ENCODE assay signal across 8 mouse cellular contexts in the genomic region with DNA sequence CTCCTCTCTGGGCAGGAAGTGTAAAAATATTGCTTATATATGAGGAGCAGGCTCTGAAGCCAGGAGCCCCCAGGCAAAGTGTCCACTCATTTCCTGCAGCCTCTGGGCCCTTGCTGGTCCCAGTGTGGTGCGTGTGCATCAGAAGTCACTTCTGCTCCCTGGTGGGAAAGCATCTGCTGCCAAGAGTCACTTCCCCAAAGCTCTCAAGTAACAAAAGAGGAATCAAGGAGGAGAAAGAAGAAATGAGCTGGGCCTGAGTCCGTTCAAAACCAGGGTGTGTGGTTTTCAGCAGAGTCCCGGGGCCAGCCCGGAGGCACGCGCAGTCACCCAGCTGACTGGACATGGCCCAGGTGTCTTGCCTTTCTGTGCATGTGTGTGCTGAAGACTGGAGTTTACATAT. TPM values are rescaled to one million over a fixed set of nuclear protein-coding genes. Genes with fewer than 3 reads are reported as not detected.
DNase-seq lines count a peak whose midpoint lies in the region; ATAC-seq lines count a peak whose summit lies in the region.

No protein-coding gene starts in this region.

- 63% methylated on average over 6 of the region's 6 CpGs for WGBS in intestine, embryonic 14.5 days

- peak overlapping the region; percentile 70 for H3K27ac ChIP-seq in intestine, embryonic 14.5 days (ENCODE audit: low read depth)

- intact Hi-C loops in left cerebral cortex, postnatal 14 days (cut with DNase I): no loop called here

- ATAC-seq in intestine, embryonic 14.5 days (replicated peaks; ENCODE audit: low FRiP score, low TSS enrichment, low read depth): no peak
- peak; percentile 89 for ATAC-seq in megakaryocyte progenitor cell, adult 5-6 weeks (replicated peaks; ENCODE audit: poor library complexity)

- no peaks in the 10 kb centered on the region for H3K27me3 ChIP-seq in intestine, embryonic 14.5 days (replicated peaks; ENCODE audit: control insufficient read depth, insufficient read depth, low read length)

- DNase-seq in left cerebral cortex, postnatal 14 days (ENCODE audit: low spot score in 2 of 2): peak; percentile 26 to 31
- DNase-seq in left cerebral cortex, adult 18-20 months (ENCODE audit: low spot score in 2 of 2): no peak
- DNase-seq in c-Kit-positive CD71-negative TER-119-negative erythroid progenitor cells, embryonic 14.5 days (ENCODE audit: low read depth): peak; percentile 58
- DNase-seq in intestine, embryonic 14.5 days (ENCODE audit: low spot score): no peak
- no peak for DNase-seq in right cerebral cortex, adult 2 months (ENCODE audit: low spot score in 2 of 2)
- DNase-seq in left cerebral cortex, adult 11 months (ENCODE audit: low spot score): no peak
- no peak for DNase-seq in right cerebral cortex, postnatal 36 days (ENCODE audit: low spot score in 2 of 2)

- H3K9ac ChIP-seq in intestine, embryonic 14.5 days (ENCODE audit: low read length): no peak overlapping the region

- H3K9me3 ChIP-seq in intestine, embryonic 14.5 days (ENCODE audit: control insufficient read depth, low read length): no peaks in the 10 kb centered on the region

- no peaks in the 10 kb centered on the region for H3K36me3 ChIP-seq in intestine, embryonic 14.5 days (ENCODE audit: control insufficient read depth, insufficient read depth, low read length)

- H3K4me1 ChIP-seq in intestine, embryonic 14.5 days (replicated peaks; ENCODE audit: control insufficient read depth, insufficient read depth, low read length): peaks cover 27% of the 10 kb centered on the region

- H3K4me2 ChIP-seq in intestine, embryonic 14.5 days (ENCODE audit: low read length): no peak overlapping the region

- H3K4me3 ChIP-seq in intestine, embryonic 14.5 days (ENCODE audit: low read depth, low read length): no peak overlapping the region

RNA-seq across cellular contexts. Expression of gene Snn, which starts 54.6 kb away (rescaled TPM):
- total RNA-seq in left cerebral cortex, postnatal 14 days (2021): 100 to 1,000 TPM; 180 to 190 TPM
- 100 to 1,000 TPM; 186 to 194 TPM for total RNA-seq in left cerebral cortex, adult 18-20 months (2021)
- 33.7 and 42.8 TPM in 2 replicates for polyA plus RNA-seq in intestine, embryonic 14.5 days (2014; fragmentation: Nextera tagmentation; extraction: Ambion mirVana)
- total RNA-seq in megakaryocyte progenitor cell, adult 5-6 weeks (2015): 0.59 and 2.1 TPM in 2 replicates
- 1.2 and 2.7 TPM in 2 replicates for total RNA-seq in megakaryocyte progenitor cell, adult 5-6 weeks (2017)

RNA-seq across cellular contexts. Expression of gene Litaf, which starts 59.9 kb away (rescaled TPM):
- 10 to 100 TPM in 1 of 2 experiments, 1 to 10 TPM in 1; 8.0 to 10.0 TPM for total RNA-seq in left cerebral cortex, postnatal 14 days (2021)
- total RNA-seq in left cerebral cortex, adult 18-20 months (2021): 10 to 100 TPM; 11.4 to 12.1 TPM
- 106 and 112 TPM in 2 replicates for polyA plus RNA-seq in intestine, embryonic 14.5 days (2014; fragmentation: Nextera tagmentation; extraction: Ambion mirVana)
- total RNA-seq in megakaryocyte progenitor cell, adult 5-6 weeks (2015): 31.8 and 35.0 TPM in 2 replicates
- total RNA-seq in megakaryocyte progenitor cell, adult 5-6 weeks (2017): 20.7 and 25.8 TPM in 2 replicates

Comparison
In these comparisons a context has a peak if more than half of its experiments do, and no peak if none do; other contexts are left out.
1. DNase-seq: peak in left cerebral cortex, postnatal 14 days (2 of 2) and c-Kit-positive CD71-negative TER-119-negative erythroid progenitor cells, embryonic 14.5 days (single experiment); none in left cerebral cortex, adult 18-20 months (0 of 2), intestine, embryonic 14.5 days (single experiment), right cerebral cortex, adult 2 months (0 of 2), left cerebral cortex, adult 11 months (single experiment) and right cerebral cortex, postnatal 36 days (0 of 2).
2. RNA of gene Snn, which starts 54.6 kb away (total RNA-seq): 186 to 194 TPM in left cerebral cortex, adult 18-20 months and 180 to 190 TPM in left cerebral cortex, postnatal 14 days; 0.59 to 2.7 TPM in megakaryocyte progenitor cell, adult 5-6 weeks; every median in the first group is over 10 times any median in the second.